Mouse (Mus musculus) lung, postnatal 25 days (tissue): Measurements from ENCODE around the gene 4930505A04Rik.
"Not testable (repeated sequence)": the region's sequence is repeated elsewhere in the genome, so short reads cannot be mapped to it uniquely, and the experiment has no call there.

ENCODE experiments used
- DNase-seq: peaks from one replicate; pipeline ENCODE4 v3.0.0; 2022; ENCODE audit warnings: low spot score

4930505A04Rik gene

DNA sequence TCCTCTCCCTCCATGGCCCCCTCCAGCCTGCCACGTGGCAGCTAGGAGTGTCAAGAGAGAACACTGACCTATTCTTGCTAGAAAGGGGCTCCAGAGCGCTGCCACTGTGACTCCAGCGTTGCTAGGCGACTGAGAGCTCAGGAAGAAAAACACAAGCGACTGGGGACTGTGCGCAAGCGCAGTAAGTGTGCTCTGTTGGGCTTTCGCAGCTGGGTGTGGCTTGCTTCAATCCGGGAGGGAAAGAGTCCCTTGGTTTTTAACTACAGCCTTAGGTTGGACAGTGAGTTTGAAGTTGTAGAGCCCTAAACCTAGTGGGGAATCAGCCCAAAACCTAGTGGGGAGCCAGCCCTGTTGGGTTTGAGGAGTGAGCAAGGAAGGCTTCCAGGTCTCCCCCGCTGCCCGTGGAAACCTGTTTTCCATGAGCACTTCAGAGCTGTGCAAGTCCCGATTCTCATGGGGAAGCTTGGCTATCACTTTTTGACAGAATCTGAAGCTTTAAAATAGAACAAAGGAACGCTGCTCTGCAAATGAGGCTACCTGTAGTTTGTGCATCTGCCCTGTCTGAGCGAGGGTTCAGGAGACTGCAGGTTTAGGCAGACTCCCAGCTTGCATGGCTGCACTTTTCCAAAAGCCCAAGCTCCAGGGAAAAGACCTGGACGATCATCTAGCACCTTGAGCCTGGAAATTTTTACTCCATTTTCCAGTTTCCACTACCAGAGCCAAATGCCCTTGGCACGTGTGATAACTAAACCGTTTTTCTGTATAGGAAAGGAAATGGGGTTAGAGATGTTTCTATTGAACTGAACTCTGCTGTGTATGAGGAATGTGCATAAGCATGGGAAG, at the start of gene 4930505A04Rik:
Gene 4930505A04Rik, minus strand, starts transcription at position 77 of the 843 bp plus-strand sequence.
- DNase-seq = peak; percentile 87

DNA sequence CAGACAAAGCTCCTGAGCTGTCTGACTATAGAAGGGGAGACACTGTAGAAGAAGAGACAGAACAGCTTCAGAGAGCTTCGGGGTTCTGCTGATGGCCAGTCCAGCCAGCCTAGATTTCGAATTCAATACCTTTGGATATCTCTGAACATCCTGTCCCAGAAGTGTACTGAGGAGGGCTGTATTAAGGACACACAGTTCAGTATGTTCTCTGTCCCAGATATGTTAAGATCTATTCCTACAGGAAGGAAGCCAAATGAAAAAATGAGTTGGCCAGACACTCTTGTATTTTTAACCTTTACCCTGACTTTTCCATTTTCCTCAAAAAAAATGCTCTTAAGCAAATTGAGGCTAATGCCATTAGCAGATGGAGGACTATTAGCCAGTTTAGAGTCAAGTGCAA, 45.5 kb upstream of the 4930505A04Rik start:
- peak; percentile 21 for DNase-seq

- no peak for DNase-seq
These were observed 36.6 kb upstream of the 4930505A04Rik start for GRCm38 (mm10) chr11:30508178-30508577.

DNA sequence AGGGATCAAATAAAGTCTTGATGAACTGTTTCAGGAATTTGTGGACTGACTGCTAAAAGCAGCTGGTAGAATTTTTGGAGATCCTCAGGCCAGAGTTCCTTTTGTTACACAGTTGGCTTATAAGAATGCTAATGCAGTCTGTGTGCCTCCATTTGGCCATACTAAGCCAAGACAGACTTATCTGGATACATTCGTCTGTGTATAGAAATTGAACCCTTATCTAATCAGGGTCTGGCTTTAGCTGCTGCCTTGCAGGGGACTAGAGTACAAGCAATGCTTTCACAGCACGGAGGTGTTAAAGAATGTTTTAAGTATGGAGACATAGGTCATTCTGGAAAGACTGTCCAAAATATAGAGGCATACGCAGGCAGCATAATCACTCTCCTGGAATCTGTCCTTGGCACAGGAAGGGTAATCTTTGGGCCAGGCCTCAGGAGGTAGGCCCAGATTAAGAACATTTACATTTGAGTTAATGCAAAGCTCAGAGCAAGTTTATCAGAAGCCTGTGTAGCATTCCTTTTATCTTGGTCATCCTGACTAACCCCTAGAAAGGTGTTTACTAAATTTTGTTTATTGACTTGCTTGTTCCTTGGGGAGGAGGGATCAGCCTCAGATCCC, 27.2 kb upstream of the 4930505A04Rik start:
- DNase-seq = no peak

- no peak for DNase-seq
These were observed 25.5 kb upstream of the 4930505A04Rik start for GRCm38 (mm10) chr11:30497151-30497550.

DNA sequence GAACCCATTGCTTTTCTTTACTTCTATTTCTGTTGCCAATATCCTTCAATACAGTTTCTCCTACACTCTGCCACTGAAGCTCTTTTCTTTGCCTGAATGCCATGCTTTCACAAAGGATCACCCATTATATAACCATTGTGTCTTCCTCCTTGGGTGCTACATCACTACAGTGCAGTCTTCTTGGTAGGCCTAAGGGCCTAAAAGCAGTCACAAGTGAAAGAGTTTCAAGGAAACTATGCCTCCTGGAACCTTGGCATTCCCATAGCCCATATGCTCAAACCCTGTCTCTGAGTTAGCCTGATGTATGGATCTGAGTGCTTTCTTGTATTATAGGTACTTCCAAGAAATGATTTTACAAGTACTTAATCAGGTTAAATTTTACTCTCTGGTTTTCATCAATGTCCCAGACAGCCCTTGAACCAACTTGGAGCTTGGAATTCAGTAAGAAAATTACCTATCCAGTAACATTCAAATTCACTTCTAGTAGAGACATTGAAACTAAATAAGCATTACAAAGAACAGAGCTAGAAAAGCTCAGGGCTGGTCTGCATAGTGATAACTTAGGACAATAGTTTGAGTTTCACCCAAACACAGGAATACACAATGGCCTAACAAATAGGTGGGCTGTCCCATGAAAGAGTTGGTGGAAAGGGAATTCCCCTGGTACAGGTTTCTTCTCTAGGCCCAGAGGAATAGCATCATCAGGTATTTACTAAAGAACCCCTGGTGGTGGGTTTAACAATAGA, 20.1 kb upstream of the 4930505A04Rik start:
- DNase-seq = no peak

- DNase-seq = no peak
These were observed 16.6 kb upstream of the 4930505A04Rik start for GRCm38 (mm10) chr11:30488183-30488582.

- no peak for DNase-seq
These were observed 11.7 kb upstream of the 4930505A04Rik start for GRCm38 (mm10) chr11:30483286-30483685.

GRCm38 (mm10) chr11:30471187-30471586, 440 bp downstream of the 4930505A04Rik start:
- DNase-seq = no peak

- no peak for DNase-seq
These were observed 17.3 kb downstream of the 4930505A04Rik start for GRCm38 (mm10) chr11:30454331-30454730.

DNA sequence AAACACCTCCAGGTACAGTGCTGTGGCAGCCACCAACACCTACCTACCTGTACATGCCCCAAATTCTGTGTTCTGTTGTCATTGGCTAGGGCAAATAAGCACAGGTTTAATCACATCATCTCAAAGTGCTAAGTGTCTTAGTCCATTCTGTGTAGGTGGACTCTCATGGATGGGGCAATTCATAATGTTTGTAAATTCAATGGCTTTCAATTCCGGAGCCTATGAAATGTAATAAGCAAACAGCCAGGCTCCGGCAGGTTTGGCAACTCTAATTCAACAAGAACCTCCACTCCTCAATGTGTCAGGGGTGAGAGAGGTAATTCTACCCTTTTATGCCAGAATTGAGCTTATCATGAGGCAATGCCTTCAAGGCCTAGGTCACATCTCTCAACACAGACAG, 23.5 kb downstream of the 4930505A04Rik start:
- no peak for DNase-seq

- DNase-seq = no peak
These were observed 24.1 kb downstream of the 4930505A04Rik start for GRCm38 (mm10) chr11:30447561-30447960.

DNA sequence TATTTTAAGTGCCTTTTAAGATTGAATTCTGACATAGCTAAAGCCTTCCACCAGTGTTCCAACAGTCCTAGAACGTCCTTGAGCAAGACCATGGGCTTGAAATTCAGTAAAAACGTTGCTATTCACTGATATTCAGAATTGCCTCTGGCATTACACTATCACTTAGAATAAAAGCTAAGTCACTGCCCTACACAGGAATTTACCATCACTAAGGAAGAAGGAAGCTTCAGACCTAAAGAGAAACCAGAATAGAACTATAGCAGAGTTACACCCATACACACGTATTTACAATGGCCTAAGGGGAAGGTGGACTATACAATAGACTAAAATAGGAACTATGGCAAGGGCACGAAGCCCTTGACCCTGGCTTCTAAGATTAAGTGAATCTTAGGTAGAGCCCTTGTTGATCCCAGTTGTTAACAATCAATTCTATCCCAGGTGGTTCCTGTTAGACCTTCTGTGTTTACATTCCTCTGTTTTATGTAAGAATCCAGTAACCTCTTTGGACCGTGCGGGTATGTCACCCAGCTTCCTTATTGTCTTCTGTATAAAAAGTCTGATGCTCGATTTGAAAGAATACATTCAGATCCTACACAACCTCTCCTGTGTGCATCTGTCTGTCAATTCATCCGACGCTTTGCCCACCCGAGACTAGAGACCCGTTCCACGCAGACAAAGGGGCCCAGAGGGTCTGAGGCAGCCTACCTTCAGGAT, 27.3 kb downstream of the 4930505A04Rik start:
- DNase-seq = not testable (repeated sequence)

DNA sequence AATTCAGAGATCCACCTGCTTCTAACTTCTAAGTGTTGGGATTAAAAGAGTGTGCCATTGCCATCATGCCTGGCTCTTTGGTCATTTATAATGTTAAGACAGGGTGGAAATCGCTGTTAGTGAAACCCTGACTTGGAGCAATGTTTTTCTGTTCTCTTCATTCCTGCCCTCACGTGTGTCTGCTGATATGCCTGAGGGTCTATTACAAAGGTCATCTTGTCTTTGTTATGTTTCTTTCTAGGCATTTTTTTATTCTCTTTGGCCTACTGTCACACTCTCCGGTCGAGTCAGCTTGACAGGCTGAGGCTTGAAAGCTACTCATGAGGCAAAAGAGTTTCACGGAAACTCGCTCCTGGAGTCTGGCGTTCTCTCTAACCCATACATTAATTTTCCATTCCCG, 27.9 kb downstream of the 4930505A04Rik start:
- no peak for DNase-seq

- DNase-seq = no peak
These were observed 38.2 kb downstream of the 4930505A04Rik start for GRCm38 (mm10) chr11:30433256-30433950.

DNA sequence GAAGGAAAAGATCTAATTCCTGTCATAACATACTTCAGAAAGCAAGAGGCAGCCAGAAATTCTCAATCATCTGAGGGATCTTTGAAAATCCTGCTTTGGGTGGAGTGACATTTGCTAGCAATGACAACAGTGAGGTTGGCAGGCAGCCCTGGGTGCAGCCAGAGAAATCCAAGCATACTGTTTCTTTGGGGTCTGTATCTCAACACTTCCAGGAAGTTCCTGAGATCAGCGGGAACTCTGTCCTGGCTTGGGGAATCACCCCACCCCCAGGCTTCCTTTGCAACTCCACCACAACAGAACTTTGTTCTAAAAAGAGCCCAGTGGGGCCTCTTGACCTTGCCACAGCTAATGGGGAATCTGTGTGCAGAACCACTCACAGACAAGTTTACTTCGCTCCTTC, 66.0 kb downstream of the 4930505A04Rik start:
- peak; percentile 70 for DNase-seq

DNA sequence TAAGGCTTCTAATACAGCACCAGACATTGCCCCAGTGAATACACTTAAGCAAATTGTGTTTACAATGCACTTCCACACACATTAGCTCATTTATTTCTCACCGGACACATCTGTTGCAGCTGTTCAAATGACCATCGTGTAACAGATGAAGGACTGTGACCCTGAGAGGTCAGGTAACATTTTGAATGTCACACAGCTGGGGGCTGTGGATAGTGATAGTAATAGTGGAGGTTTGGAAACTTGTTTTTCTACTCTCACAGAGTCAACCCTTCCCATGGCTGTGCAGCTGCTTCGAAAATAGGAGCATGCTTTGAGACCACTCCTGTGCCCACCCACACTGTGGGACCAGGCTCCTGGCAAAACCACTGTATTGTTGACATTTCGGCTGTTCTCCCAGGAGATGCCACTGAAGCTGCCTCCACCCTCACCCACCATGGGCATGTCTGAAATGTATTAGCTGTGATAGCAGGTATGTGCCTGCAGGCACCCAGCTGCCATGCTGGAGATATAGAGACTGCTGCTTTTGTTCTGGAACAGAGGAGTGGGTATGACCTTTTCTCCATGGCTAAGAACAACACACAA, 66.9 kb downstream of the 4930505A04Rik start:
- DNase-seq = no peak

GRCm38 (mm10) chr11:30394351-30394750, 77.3 kb downstream of the 4930505A04Rik start:
- DNase-seq = no peak

GRCm38 (mm10) chr11:30383076-30383475, 88.6 kb downstream of the 4930505A04Rik start:
- DNase-seq = no peak
